Mouse (Mus musculus) hindbrain, postnatal 0 days (tissue): ENCODE results near the gene Krtap10-10. TPM values are rescaled to one million over a fixed set of nuclear protein-coding genes. Genes with fewer than 3 reads are reported as not detected.

Experiments used
- ATAC-seq: fragments of 200-750 bp; cut with Nextera tagmentation; 2 replicates; pipeline ENCODE4 v1.8.0; 2017; ENCODE audit warnings: mild to moderate bottlenecking, moderate TSS enrichment, moderate library complexity
- DNase-seq: peaks from one replicate; pipeline ENCODE4 v3.0.0-alpha.2; 2015; ENCODE audit warnings: low spot score
- H3K27ac ChIP-seq: fragments of 300-500 bp; sonication (generic); 2 replicates; pipeline ENCODE4 v1.5.1; 2014; ENCODE audit warnings: mild to moderate bottlenecking
- H3K27me3 ChIP-seq: fragments of 300-500 bp; sonication (generic); 2 replicates; pipeline ENCODE4 v1.6.1; 2014; ENCODE audit warnings: low read length, mixed read lengths; ENCODE audit not compliant: insufficient read depth
- H3K36me3 ChIP-seq: fragments of 300-500 bp; sonication (generic); 2 replicates; pipeline ENCODE4 v1.6.1; 2014; ENCODE audit warnings: low read length, mixed read lengths; ENCODE audit not compliant: insufficient read depth
- H3K4me1 ChIP-seq: fragments of 300-500 bp; sonication (generic); 2 replicates; pipeline ENCODE4 v1.6.1; 2014; ENCODE audit warnings: antibody characterized with exemption, low read length, mixed read lengths; ENCODE audit not compliant: insufficient read depth
- H3K4me2 ChIP-seq: fragments of 300-500 bp; sonication (generic); 2 replicates; pipeline ENCODE4 v1.6.1; 2014; ENCODE audit warnings: low read depth, mild to moderate bottlenecking, low read length, moderate library complexity, mixed read lengths
- H3K4me3 ChIP-seq: fragments of 300-500 bp; sonication (generic); 2 replicates; pipeline ENCODE4 v1.5.1; 2014; ENCODE audit warnings: low read length
- H3K9ac ChIP-seq: fragments of 300-500 bp; sonication (generic); replicated peaks from 2 replicates; pipeline ENCODE4 v1.6.1; 2014; ENCODE audit warnings: mild to moderate bottlenecking, low read length, moderate library complexity, mixed read lengths
- H3K9me3 ChIP-seq: fragments of 300-500 bp; sonication (generic); 2 replicates; pipeline ENCODE4 v1.6.1; 2016; ENCODE audit warnings: low read length, mixed read lengths
- CTCF ChIP-seq: IDR thresholded peaks from 2 replicates; pipeline ENCODE4 v1.5.1; 2016; ENCODE audit warnings: antibody characterized with exemption, control low read depth, low read depth
- WGBS: fragments of 180-500 bp; shearing (Covaris S2); extraction: QIAGEN DNeasy Blood & Tissue Kit; methylation state at CpG from one replicate; pipeline ENCODE4 v1.1.7; 2014; 5-methylcytosine and 5-hydroxymethylcytosine counted together
- polyA plus RNA-seq: library from polyadenylated mRNA; unstranded; fragments of >200 nt; fragmentation: Nextera tagmentation; extraction: Ambion mirVana; gene quantifications from 2 replicates; pipeline ENCODE4 v1.2.1, GENCODE M21; 2015
- total RNA-seq: library from RNA; depleted of rRNA; stranded (reverse); fragments of >200 nt; gene quantifications from 2 replicates; pipeline ENCODE4 v1.2.3, GENCODE M21; 2014

Gene Krtap10-10
- total and polyA plus RNA-seq, 2 experiments from 2014 or later = not detected

- H3K4me1 ChIP-seq = no peaks in the 10 kb centered on the region
- DNase-seq (no peak), ATAC-seq (no peak)
- H3K4me3 ChIP-seq = no peak overlapping the region
- no peak for TF ChIP-seq CTCF
- WGBS = 83% methylated on average over 6 of the region's 6 CpGs
- H3K4me2 ChIP-seq = no peak overlapping the region
- H3K9me3 ChIP-seq = peaks cover 3% of the 10 kb centered on the region; the same call in 1 of the 2 replicates
- H3K27me3 ChIP-seq = no peaks in the 10 kb centered on the region
- no peaks in the 10 kb centered on the region for H3K36me3 ChIP-seq
- H3K27ac ChIP-seq = no peak overlapping the region
- H3K9ac ChIP-seq = no peak overlapping the region
These were observed 3.3 kb downstream of the Krtap10-10 start for GRCm38 (mm10) chr10:77839006-77839405.

DNA sequence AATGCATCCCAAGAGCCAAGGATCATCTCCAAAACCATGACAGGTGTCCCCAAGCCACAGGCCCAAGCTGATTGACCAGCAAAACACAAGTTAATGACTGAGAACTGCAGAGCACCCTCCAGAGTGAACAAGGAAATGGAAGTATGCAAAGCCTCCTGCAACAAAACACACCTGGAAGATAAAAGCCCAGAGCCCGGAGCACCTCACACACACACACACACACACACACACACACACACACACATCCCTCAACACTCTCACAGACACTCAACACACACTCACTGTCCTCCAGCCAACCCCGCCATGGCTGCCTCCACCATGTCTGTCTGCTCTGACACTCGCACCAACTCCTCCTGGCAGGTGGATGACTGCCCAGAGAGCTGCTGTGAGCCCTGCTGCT is 10.8 kb downstream of the Krtap10-10 start, which contains the start of gene Gm36176:
Gene Gm36176 (plus strand): TSS at position 301 of the 400 bp plus-strand sequence.
- H3K9ac ChIP-seq = no peak within 1 kb of the TSS
- no peak within 1 kb of the TSS for H3K27ac ChIP-seq
- ATAC-seq (no peak), DNase-seq (no peak)
- H3K36me3 ChIP-seq = no peaks in the 10 kb centered on the region
- H3K9me3 ChIP-seq = peaks cover 9% of the 10 kb centered on the region; the same call in 1 of the 2 replicates
- no peak for TF ChIP-seq CTCF
- H3K4me1 ChIP-seq = no peaks in the 10 kb centered on the region
- H3K4me3 ChIP-seq = no peak within 1 kb of the TSS
- 67% methylated on average over 2 of the region's 3 CpGs for WGBS
- no peaks in the 10 kb centered on the region for H3K27me3 ChIP-seq
- no peak within 1 kb of the TSS for H3K4me2 ChIP-seq

DNA sequence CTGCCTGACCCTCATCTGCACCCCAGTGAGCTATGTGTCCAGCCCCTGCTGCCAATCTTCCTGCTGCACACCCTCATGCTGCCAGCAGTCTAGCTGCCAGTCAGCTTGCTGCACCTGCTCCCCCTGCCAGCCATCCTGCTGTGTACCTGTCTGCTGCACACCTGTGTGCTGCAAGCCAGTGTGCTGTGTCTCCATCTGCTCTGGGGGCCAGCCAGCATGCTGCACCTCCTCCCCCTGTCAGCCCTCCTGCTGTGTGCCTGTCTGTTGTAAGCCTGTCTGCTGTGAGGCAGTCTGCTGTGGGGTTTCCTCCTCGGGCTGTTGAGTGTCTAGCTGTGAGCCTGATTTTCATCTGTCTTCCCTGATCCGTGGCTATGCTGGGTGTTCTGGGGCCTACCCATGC is 11.2 kb downstream of the Krtap10-10 start:
- Histone ChIP-seq H3K27ac (no peak overlapping the region), H3K4me2 (no peak overlapping the region), H3K4me3 (no peak overlapping the region), H3K36me3 (no peaks in the 10 kb centered on the region), H3K9ac (no peak overlapping the region), H3K27me3 (no peaks in the 10 kb centered on the region), H3K4me1 (no peaks in the 10 kb centered on the region), H3K9me3 (peaks cover 9% of the 10 kb centered on the region; the same call in 1 of the 2 replicates)
- TF ChIP-seq CTCF = no peak
- 15% methylated on average over 2 of the region's 2 CpGs for WGBS
- DNase-seq = no peak
- no peak for ATAC-seq

- Histone ChIP-seq H3K4me3 (no peak overlapping the region), H3K36me3 (no peaks in the 10 kb centered on the region), H3K4me1 (no peaks in the 10 kb centered on the region), H3K4me2 (no peak overlapping the region), H3K9me3 (peaks cover 9% of the 10 kb centered on the region; the same call in 1 of the 2 replicates), H3K27ac (no peak overlapping the region), H3K9ac (no peak overlapping the region), H3K27me3 (no peaks in the 10 kb centered on the region)
- 88% methylated on average over 2 of the region's 2 CpGs for WGBS
- ATAC-seq (no peak), DNase-seq (no peak)
- no peak for TF ChIP-seq CTCF
These were observed 11.8 kb downstream of the Krtap10-10 start for GRCm38 (mm10) chr10:77847538-77847937.

DNA sequence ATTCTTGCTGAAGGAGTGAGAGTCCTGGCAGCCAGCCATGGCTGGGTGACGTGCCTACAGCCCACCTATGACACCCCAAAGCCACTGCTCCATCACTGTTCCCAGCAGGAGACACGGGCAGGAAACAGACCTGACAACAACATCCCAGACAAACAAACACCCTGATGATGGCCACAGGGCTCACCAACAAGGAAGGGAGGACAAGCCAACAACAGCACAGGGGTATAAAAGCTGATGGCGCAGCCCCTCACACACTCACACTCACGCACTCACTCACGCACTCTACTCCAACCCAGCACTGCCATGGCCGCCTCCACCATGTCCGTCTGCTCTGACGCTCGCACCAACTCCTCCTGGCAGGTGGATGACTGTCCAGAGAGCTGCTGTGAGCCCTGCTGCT is 16.8 kb downstream of the Krtap10-10 start, which contains the start of gene Gm10318:
Gene Gm10318 (plus strand): TSS at position 301 of the 400 bp plus-strand sequence.
- no peak for ATAC-seq
- no peaks in the 10 kb centered on the region for H3K27me3 ChIP-seq
- no peak within 1 kb of the TSS for H3K4me3 ChIP-seq
- H3K4me2 ChIP-seq = no peak within 1 kb of the TSS
- H3K9me3 ChIP-seq = no peaks in the 10 kb centered on the region
- H3K36me3 ChIP-seq = no peaks in the 10 kb centered on the region
- 66% methylated on average over 9 of the region's 9 CpGs for WGBS
- no peak within 1 kb of the TSS for H3K27ac ChIP-seq
- no peak for TF ChIP-seq CTCF
- no peak for DNase-seq
- H3K9ac ChIP-seq = no peak within 1 kb of the TSS
- H3K4me1 ChIP-seq = no peaks in the 10 kb centered on the region

DNA sequence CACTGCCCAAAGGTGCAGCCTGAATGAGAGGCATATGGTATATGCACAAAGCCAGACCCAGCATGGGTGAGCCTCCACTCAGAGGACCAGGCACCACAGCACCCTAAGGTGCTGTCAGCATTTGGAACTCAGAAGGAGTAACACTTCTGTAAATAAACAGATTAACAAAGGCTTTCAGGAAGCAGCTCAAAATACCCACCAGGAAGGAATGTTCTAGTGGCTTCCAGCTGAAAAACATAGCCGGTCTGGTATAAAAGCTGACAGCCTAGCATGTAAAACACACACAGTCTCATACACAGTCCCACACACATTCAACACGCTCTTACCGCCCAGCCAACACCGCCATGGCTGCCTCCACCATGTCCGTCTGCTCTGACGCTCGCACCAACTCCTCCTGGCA is 25.9 kb downstream of the Krtap10-10 start, which contains the start of gene Gm3285:
Gene Gm3285 (plus strand): TSS at position 301 of the 400 bp plus-strand sequence.
- H3K9ac ChIP-seq = no peak within 1 kb of the TSS
- TF ChIP-seq CTCF = no peak
- no peaks in the 10 kb centered on the region for H3K4me1 ChIP-seq
- no peak for DNase-seq
- H3K27me3 ChIP-seq = no peaks in the 10 kb centered on the region
- H3K4me3 ChIP-seq = no peak within 1 kb of the TSS
- no peak within 1 kb of the TSS for H3K27ac ChIP-seq
- ATAC-seq = no peak
- WGBS = 38% methylated on average over 7 of the region's 7 CpGs
- no peaks in the 10 kb centered on the region for H3K36me3 ChIP-seq
- no peaks in the 10 kb centered on the region for H3K9me3 ChIP-seq
- H3K4me2 ChIP-seq = no peak within 1 kb of the TSS

DNA sequence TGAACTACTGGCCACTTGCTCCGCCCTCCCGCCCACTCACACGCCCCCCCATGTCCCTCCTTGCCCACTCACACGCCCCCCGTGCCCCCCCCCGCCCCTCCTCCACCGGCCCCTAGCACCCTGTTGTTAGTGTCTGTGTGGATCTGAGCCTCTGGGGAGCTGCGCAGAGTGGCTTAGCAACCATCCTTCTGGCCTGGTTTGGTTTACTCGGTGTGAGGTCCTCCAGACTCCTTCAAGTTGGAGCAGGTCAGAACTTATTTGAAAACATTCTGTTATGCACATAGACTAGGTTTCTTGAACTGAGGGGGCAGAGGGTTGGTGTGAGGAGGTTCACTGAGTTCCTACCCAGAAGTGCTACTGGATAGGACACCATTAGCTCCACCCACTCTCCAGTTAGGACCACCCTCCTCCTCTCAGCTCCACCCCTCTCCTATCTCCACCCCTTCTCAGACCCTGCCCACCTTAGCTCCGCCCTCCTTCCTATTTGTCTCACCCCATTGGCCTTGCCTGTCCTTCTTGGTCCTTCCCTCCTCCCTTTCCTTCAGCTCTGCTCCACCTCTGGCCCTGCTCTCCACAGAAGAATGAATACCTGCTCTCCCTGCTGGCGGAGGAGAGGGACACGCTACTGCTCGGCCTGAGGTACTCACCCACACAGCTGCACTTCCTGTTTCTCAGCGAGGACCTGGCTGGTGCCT is 28.5 kb downstream of the Krtap10-10 start:
- Histone ChIP-seq H3K36me3 (no peaks in the 10 kb centered on the region), H3K9me3 (no peaks in the 10 kb centered on the region), H3K9ac (no peak overlapping the region), H3K27me3 (no peaks in the 10 kb centered on the region), H3K4me2 (peak overlapping the region; percentile 17; the same call in 1 of the 2 replicates), H3K4me3 (no peak overlapping the region), H3K4me1 (no peaks in the 10 kb centered on the region), H3K27ac (no peak overlapping the region)
- peak; percentile 39 for DNase-seq
- TF ChIP-seq CTCF = no peak
- 48% methylated on average over 14 of the region's 14 CpGs for WGBS
- peak; percentile 83 for ATAC-seq
